Mouse (Mus musculus): Measurements from ENCODE around the gene Hist1h1c. TPM values are rescaled to one million over a fixed set of nuclear protein-coding genes. Genes with fewer than 3 reads are reported as not detected.
"Not testable (repeated sequence)": the region's sequence is repeated elsewhere in the genome, so short reads cannot be mapped to it uniquely, and the experiment has no call there.

Gene Hist1h1c
- polyA plus RNA-seq, 1 experiment from 2014 or later, result 28.3 TPM

DNA sequence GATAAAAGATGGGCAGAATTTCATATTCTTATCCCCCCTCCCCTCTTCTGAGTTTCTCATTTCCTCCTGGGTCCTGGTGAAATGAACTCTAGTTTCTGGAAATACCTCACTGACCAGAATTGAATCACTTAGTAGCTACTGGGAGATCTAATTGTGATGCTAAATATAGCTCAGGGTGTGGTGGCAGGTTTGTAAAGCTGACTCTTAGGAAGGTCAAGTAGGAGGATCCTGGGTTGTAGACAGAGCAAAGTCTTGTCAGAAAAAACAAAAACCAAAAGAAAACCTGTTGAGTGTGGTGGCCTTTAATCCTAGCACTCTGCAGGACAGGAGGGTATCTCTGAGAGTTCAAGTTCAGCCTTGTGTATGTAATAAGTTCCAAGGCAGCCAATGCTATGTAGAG is 3.4 kb downstream of the Hist1h1c start:
- H3K36me3 ChIP-seq (ENCODE audit: insufficient read depth, low read length), result no peaks in the 10 kb centered on the region
- H3K27ac ChIP-seq (ENCODE audit: low read length), result no peak overlapping the region
- no peak overlapping the region for H3K4me3 ChIP-seq (ENCODE audit: low read length)
- H3K27me3 ChIP-seq (ENCODE audit: insufficient read depth, low read length), result no peaks in the 10 kb centered on the region
- H3K9ac ChIP-seq (replicated peaks; ENCODE audit: low read length), result no peak overlapping the region
- H3K4me2 ChIP-seq (replicated peaks; ENCODE audit: low read depth, low read length), result no peak overlapping the region
- no peak for ATAC-seq (ENCODE audit: low FRiP score, low TSS enrichment)
- H3K4me1 ChIP-seq (ENCODE audit: insufficient read depth, low read length), result peaks cover 19% of the 10 kb centered on the region
- no peaks in the 10 kb centered on the region for H3K9me3 ChIP-seq (ENCODE audit: low read length)

GRCm38 (mm10) chr13:23743215-23743614 is 4.6 kb downstream of the Hist1h1c start:
- H3K4me2 ChIP-seq (replicated peaks; ENCODE audit: low read depth, low read length), result no peak overlapping the region
- H3K4me3 ChIP-seq (ENCODE audit: low read length), result no peak overlapping the region
- H3K9ac ChIP-seq (replicated peaks; ENCODE audit: low read length), result no peak overlapping the region
- H3K9me3 ChIP-seq (ENCODE audit: low read length), result no peaks in the 10 kb centered on the region
- ATAC-seq (ENCODE audit: low FRiP score, low TSS enrichment), result no peak
- peaks cover 25% of the 10 kb centered on the region for H3K4me1 ChIP-seq (ENCODE audit: insufficient read depth, low read length)
- H3K27ac ChIP-seq (ENCODE audit: low read length), result no peak overlapping the region
- H3K36me3 ChIP-seq (ENCODE audit: insufficient read depth, low read length), result no peaks in the 10 kb centered on the region
- 78% methylated on average over 5 of the region's 5 CpGs for WGBS
- H3K27me3 ChIP-seq (ENCODE audit: insufficient read depth, low read length), result no peaks in the 10 kb centered on the region

GRCm38 (mm10) chr13:23743963-23744362 is 5.4 kb downstream of the Hist1h1c start:
- Histone ChIP-seq H3K4me2 (replicated peaks; ENCODE audit: low read depth, low read length) (peak overlapping the region; percentile 66), H3K27ac (ENCODE audit: low read length) (peak overlapping the region; percentile 89), H3K36me3 (ENCODE audit: insufficient read depth, low read length) (no peaks in the 10 kb centered on the region), H3K27me3 (ENCODE audit: insufficient read depth, low read length) (no peaks in the 10 kb centered on the region), H3K4me3 (ENCODE audit: low read length) (peak overlapping the region; percentile 52), H3K9ac (replicated peaks; ENCODE audit: low read length) (peak overlapping the region; percentile 50; the same call in 1 of the 2 replicates), H3K9me3 (ENCODE audit: low read length) (no peaks in the 10 kb centered on the region), H3K4me1 (ENCODE audit: insufficient read depth, low read length) (peaks cover 25% of the 10 kb centered on the region)
- WGBS, result 30% methylated on average over 4 of the region's 4 CpGs
- ATAC-seq (ENCODE audit: low FRiP score, low TSS enrichment), result no peak

- WGBS, result 2% methylated on average over 18 of the region's 36 CpGs
- H3K4me3 ChIP-seq (ENCODE audit: low read length), result peak overlapping the region; percentile 52
- H3K9me3 ChIP-seq (ENCODE audit: low read length), result no peaks in the 10 kb centered on the region
- peaks cover 25% of the 10 kb centered on the region for H3K4me1 ChIP-seq (ENCODE audit: insufficient read depth, low read length)
- peak overlapping the region; percentile 66 for H3K4me2 ChIP-seq (replicated peaks; ENCODE audit: low read depth, low read length)
- H3K27ac ChIP-seq (ENCODE audit: low read length), result peak overlapping the region; percentile 89
- H3K9ac ChIP-seq (replicated peaks; ENCODE audit: low read length), result peak overlapping the region; percentile 75
- no peaks in the 10 kb centered on the region for H3K36me3 ChIP-seq (ENCODE audit: insufficient read depth, low read length)
- H3K27me3 ChIP-seq (ENCODE audit: insufficient read depth, low read length), result no peaks in the 10 kb centered on the region
- ATAC-seq (ENCODE audit: low FRiP score, low TSS enrichment), result no peak
Measured at GRCm38 (mm10) chr13:23744421-23745380, 6.1 kb downstream of the Hist1h1c start.

DNA sequence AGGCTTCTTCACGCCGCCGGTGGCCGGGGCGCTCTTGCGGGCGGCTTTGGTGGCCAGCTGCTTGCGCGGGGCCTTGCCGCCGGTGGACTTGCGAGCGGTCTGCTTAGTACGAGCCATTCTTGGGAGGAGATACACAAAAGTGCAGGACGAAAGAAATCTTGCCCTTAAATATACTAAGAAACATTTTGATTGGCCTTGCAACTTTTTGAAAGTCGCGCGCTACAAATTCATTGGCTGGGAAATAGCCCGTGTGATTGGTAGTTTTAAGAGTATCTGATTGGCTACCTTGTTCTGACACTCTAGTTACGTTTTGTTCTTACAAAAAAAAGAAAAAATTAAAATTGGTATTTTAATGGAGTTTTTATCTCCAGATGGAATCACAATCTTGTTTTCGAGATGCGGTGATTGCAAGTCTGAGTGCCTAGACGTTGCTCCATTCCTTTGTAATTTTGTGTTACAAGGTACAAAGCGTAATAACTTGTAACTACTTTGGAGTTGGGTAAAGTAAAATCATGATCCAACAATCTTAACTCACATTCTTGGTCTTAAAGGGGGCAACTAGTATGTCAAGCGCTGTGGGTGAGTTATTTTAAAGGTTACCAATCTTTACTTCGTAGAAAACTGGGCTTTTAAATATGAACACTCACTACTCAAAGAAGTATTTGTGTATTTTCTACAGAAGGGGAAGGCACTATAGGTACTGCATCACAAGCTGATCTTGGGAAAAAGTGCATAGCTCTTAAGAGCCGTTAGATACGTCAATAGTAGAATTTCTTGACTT is 7.0 kb downstream of the Hist1h1c start, which contains the start of gene Hist1h3c:
Gene Hist1h3c (minus strand): TSS at position 222 of the 781 bp plus-strand sequence.
- peak within 1 kb of the TSS; percentile 76 for H3K9ac ChIP-seq (replicated peaks; ENCODE audit: low read length)
- peaks cover 22% of the 10 kb centered on the region for H3K4me1 ChIP-seq (ENCODE audit: insufficient read depth, low read length)
- peak; percentile 77 for ATAC-seq (ENCODE audit: low FRiP score, low TSS enrichment)
- peak within 1 kb of the TSS; percentile 66 for H3K4me2 ChIP-seq (replicated peaks; ENCODE audit: low read depth, low read length)
- under 1% methylated on average over 28 of the region's 28 CpGs for WGBS
- H3K27me3 ChIP-seq (ENCODE audit: insufficient read depth, low read length), result no peaks in the 10 kb centered on the region
- H3K9me3 ChIP-seq (ENCODE audit: low read length), result no peaks in the 10 kb centered on the region
- H3K4me3 ChIP-seq (ENCODE audit: low read length), result peak within 1 kb of the TSS; percentile 52
- peak within 1 kb of the TSS; percentile 100 for H3K27ac ChIP-seq (ENCODE audit: low read length)
- no peaks in the 10 kb centered on the region for H3K36me3 ChIP-seq (ENCODE audit: insufficient read depth, low read length)

DNA sequence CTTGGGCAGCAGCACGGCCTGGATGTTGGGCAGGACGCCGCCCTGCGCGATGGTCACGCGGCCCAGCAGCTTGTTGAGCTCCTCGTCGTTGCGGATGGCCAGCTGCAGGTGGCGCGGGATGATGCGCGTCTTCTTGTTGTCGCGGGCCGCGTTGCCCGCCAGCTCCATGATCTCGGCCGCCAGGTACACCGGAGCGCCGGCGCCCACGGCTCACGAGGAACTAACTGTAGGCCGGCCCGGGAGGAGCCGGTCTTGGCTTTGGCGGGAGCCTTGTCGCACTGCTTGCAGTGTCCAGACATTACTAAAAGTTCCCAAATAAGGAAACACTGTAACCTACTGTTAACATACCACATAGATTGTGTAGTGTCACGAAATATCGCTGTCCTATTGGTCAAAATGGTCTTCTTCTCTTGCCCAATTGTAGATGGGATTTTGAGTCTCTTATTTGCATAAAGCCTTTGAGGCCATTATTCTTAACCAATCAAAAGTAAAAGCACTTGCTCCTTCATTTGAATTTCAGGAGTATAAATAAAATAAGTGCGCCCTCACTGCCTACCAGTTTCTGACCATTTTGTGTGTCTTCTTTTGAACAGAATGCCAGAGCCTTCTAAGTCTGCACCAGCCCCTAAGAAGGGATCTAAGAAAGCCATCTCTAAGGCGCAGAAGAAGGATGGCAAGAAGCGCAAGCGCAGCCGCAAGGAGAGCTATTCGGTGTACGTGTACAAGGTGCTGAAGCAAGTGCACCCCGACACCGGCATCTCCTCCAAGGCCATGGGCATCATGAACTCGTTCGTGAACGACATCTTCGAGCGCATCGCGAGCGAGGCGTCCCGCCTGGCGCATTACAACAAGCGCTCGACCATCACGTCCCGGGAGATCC is 7.8 kb downstream of the Hist1h1c start, which contains the start of gene Hist1h2bb:
Gene Hist1h2bb (plus strand): TSS at position 534 of the 880 bp plus-strand sequence.
- H3K36me3 ChIP-seq (ENCODE audit: insufficient read depth, low read length); H3K9me3 ChIP-seq (ENCODE audit: low read length); H3K27me3 ChIP-seq (ENCODE audit: insufficient read depth, low read length): not testable (repeated sequence)
- Histone ChIP-seq H3K27ac (ENCODE audit: low read length) (peak within 1 kb of the TSS; percentile 100), H3K4me1 (ENCODE audit: insufficient read depth, low read length) (peaks cover 17% of the 10 kb centered on the region), H3K9ac (replicated peaks; ENCODE audit: low read length) (peak within 1 kb of the TSS; percentile 76), H3K4me2 (replicated peaks; ENCODE audit: low read depth, low read length) (peak within 1 kb of the TSS; percentile 66), H3K4me3 (ENCODE audit: low read length) (peak within 1 kb of the TSS; percentile 52)
- ATAC-seq (ENCODE audit: low FRiP score, low TSS enrichment), result peak; percentile 94
- under 1% methylated on average over 35 of the region's 58 CpGs for WGBS

- no peaks in the 10 kb centered on the region for H3K36me3 ChIP-seq (ENCODE audit: insufficient read depth, low read length)
- peaks cover 17% of the 10 kb centered on the region for H3K4me1 ChIP-seq (ENCODE audit: insufficient read depth, low read length)
- 4% methylated on average over 11 of the region's 13 CpGs for WGBS
- peak overlapping the region; percentile 67 for H3K9ac ChIP-seq (replicated peaks; ENCODE audit: low read length)
- H3K4me2 ChIP-seq (replicated peaks; ENCODE audit: low read depth, low read length), result peak overlapping the region; percentile 66
- no peaks in the 10 kb centered on the region for H3K27me3 ChIP-seq (ENCODE audit: insufficient read depth, low read length)
- H3K4me3 ChIP-seq (ENCODE audit: low read length), result peak overlapping the region; percentile 52
- ATAC-seq (ENCODE audit: low FRiP score, low TSS enrichment), result no peak
- H3K9me3 ChIP-seq (ENCODE audit: low read length), result no peaks in the 10 kb centered on the region
- H3K27ac ChIP-seq (ENCODE audit: low read length), result peak overlapping the region; percentile 100
Measured at GRCm38 (mm10) chr13:23747081-23747891, 8.7 kb downstream of the Hist1h1c start.

DNA sequence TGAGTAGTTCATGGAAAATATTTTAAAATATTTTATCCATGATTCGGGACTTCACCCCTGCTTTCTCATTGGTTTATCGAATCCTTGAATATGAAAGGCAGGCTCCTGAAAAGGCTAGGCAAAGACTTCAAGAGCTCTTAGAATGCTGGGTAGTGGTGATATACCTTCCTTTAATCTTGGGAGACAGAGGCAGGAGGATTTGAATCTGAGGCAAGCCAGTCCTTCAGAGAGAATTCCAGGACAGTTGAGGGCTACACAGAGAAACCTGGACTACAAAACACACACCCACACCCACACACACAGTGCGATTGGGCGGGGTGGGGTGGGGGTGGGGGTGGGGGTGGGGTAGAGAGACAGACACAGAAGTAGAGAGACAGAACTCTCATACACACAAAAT is 9.3 kb downstream of the Hist1h1c start:
- Histone ChIP-seq H3K36me3 (ENCODE audit: insufficient read depth, low read length) (no peaks in the 10 kb centered on the region), H3K27ac (ENCODE audit: low read length) (peak overlapping the region; percentile 100), H3K9ac (replicated peaks; ENCODE audit: low read length) (peak overlapping the region; percentile 61), H3K9me3 (ENCODE audit: low read length) (no peaks in the 10 kb centered on the region), H3K4me3 (ENCODE audit: low read length) (no peak overlapping the region; the same call in 1 of the 2 replicates), H3K4me1 (ENCODE audit: insufficient read depth, low read length) (peaks cover 17% of the 10 kb centered on the region), H3K27me3 (ENCODE audit: insufficient read depth, low read length) (no peaks in the 10 kb centered on the region), H3K4me2 (replicated peaks; ENCODE audit: low read depth, low read length) (peak overlapping the region; percentile 66)
- ATAC-seq (ENCODE audit: low FRiP score, low TSS enrichment), result no peak
- 12% methylated on average over 4 of the region's 4 CpGs for WGBS
